Mouse (Mus musculus) intestine, postnatal 0 days (tissue): ENCODE measurements around the gene Sphk1. TPM values are rescaled to one million over a fixed set of nuclear protein-coding genes. Genes with fewer than 3 reads are reported as not detected.

Experiments used
- ATAC-seq: fragments of 200-750 bp; cut with Nextera tagmentation; 2 replicates; pipeline ENCODE4 v1.8.0; 2017; ENCODE audit warnings: mild to moderate bottlenecking, moderate TSS enrichment, moderate library complexity
- H3K27ac ChIP-seq: fragments of 300-500 bp; sonication (generic); 2 replicates; pipeline ENCODE4 v1.5.1; 2014; ENCODE audit warnings: mild to moderate bottlenecking, low read depth, low read length, moderate library complexity
- H3K27me3 ChIP-seq: fragments of 300-500 bp; sonication (generic); replicated peaks from 2 replicates; pipeline ENCODE4 v1.6.1; 2014; ENCODE audit warnings: low read length, mixed read lengths; ENCODE audit not compliant: control insufficient read depth, insufficient read depth
- H3K36me3 ChIP-seq: fragments of 300-500 bp; sonication (generic); 2 replicates; pipeline ENCODE4 v1.6.1; 2014; ENCODE audit warnings: mild to moderate bottlenecking, moderate library complexity; ENCODE audit not compliant: control insufficient read depth, insufficient read depth
- H3K4me1 ChIP-seq: fragments of 300-500 bp; sonication (generic); replicated peaks from 2 replicates; pipeline ENCODE4 v1.6.1; 2014; ENCODE audit warnings: antibody characterized with exemption, low read length, mixed read lengths; ENCODE audit not compliant: control insufficient read depth, insufficient read depth
- H3K4me2 ChIP-seq: fragments of 300-500 bp; sonication (generic); replicated peaks from 2 replicates; pipeline ENCODE4 v1.6.1; 2014; ENCODE audit warnings: low read depth, mild to moderate bottlenecking, moderate library complexity
- H3K4me3 ChIP-seq: fragments of 300-500 bp; sonication (generic); 2 replicates; pipeline ENCODE4 v1.5.1; 2014; ENCODE audit warnings: low read depth, low read length
- H3K9ac ChIP-seq: fragments of 300-500 bp; sonication (generic); 2 replicates; pipeline ENCODE4 v1.6.1; 2014; ENCODE audit warnings: mild to moderate bottlenecking, low read depth, low read length
- H3K9me3 ChIP-seq: fragments of 300-500 bp; sonication (generic); 2 replicates; pipeline ENCODE4 v1.6.1; 2016; ENCODE audit warnings: mixed run types; ENCODE audit not compliant: control insufficient read depth
- CTCF ChIP-seq: sonication (generic); IDR thresholded peaks from 2 replicates; pipeline ENCODE4 v1.5.1; 2016; ENCODE audit warnings: low read depth, mild to moderate bottlenecking, control low read depth, antibody characterized with exemption, moderate library complexity
- WGBS: fragments of 180-500 bp; shearing (Covaris S2); extraction: QIAGEN DNeasy Blood & Tissue Kit; methylation state at CpG from one replicate; pipeline ENCODE4 v1.1.7; 2014; 5-methylcytosine and 5-hydroxymethylcytosine counted together
- polyA plus RNA-seq: library from polyadenylated mRNA; unstranded; fragments of >200 nt; fragmentation: Nextera tagmentation; extraction: Ambion mirVana; gene quantifications from 2 replicates; pipeline ENCODE4 v1.2.1, GENCODE M21; 2015

The Sphk1 gene
- polyA plus RNA-seq, 1 experiment from 2014 or later, result 2.5 TPM

DNA sequence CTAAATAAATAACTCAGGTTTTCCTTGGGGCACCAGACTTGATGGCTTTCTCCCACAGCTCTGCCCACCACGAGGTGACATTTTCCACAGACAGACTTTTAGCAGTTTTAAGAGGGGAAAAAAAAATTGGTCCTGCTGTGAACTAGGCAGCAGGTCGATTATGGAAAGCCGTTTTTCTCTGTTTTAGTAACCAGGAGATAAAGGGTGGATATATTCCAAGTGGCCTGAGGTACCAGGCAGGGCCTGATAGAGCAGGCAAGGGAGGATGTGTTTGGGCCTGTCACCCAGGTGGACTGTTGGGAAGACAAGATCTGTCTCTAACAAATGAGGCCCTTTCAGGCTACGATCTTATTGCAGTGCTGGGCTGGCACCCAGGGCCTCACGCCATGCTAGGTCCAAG is 25.2 kb upstream of the Sphk1 start:
- no peak overlapping the region for H3K4me3 ChIP-seq
- no peaks in the 10 kb centered on the region for H3K36me3 ChIP-seq
- H3K27me3 ChIP-seq, result no peaks in the 10 kb centered on the region
- no peak overlapping the region for H3K9ac ChIP-seq
- 75% methylated on average over 5 of the region's 5 CpGs for WGBS
- H3K27ac ChIP-seq, result no peak overlapping the region
- no peaks in the 10 kb centered on the region for H3K4me1 ChIP-seq
- no peak overlapping the region for H3K4me2 ChIP-seq
- H3K9me3 ChIP-seq, result no peaks in the 10 kb centered on the region
- no peak for ATAC-seq
- TF ChIP-seq CTCF, result no peak

DNA sequence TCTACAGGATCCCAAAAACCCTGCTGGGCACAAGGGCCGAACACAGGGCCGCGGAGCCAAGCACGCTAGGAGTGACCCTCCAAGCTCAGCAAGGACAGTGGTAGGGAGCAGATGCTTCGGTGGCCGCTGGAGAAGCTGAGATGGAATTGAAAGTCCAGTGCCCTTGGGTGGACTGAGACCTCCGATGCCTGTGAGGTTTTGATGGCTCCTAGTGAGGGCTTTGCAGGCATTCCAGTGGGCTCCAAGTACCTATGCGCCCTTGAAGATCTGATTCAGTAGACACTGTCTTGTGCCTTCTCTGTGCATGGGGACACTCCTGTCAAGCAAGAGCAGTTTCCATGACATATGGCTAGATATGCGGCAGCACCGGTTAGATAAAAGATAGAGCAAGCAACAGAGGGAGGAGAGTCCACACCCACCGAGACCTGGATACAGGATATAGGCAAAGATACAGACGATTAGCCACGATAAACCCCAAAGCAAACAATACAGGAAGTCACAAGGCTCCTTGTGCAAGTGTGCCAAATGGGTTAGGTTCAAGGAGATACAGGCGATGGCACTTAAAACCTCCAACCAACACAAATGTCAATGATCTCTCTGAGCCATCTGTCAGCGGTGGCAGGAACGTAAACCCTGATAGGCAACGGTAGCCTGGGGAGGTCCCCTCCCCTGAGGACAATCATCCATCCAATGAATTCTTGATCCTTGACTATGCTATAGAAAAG is 24.4 kb upstream of the Sphk1 start:
- TF ChIP-seq CTCF, result no peak
- Histone ChIP-seq H3K36me3 (no peaks in the 10 kb centered on the region), H3K27ac (no peak overlapping the region), H3K9ac (no peak overlapping the region), H3K4me1 (no peaks in the 10 kb centered on the region), H3K9me3 (no peaks in the 10 kb centered on the region), H3K4me3 (no peak overlapping the region), H3K27me3 (no peaks in the 10 kb centered on the region), H3K4me2 (no peak overlapping the region)
- no peak for ATAC-seq
- WGBS, result 72% methylated on average over 17 of the region's 17 CpGs

- WGBS, result 50% methylated on average over 2 of the region's 2 CpGs
- H3K4me3 ChIP-seq, result no peak overlapping the region
- no peak overlapping the region for H3K9ac ChIP-seq
- no peak overlapping the region for H3K27ac ChIP-seq
- H3K4me2 ChIP-seq, result no peak overlapping the region
- H3K4me1 ChIP-seq, result no peaks in the 10 kb centered on the region
- ATAC-seq, result no peak
- H3K9me3 ChIP-seq, result no peaks in the 10 kb centered on the region
- no peaks in the 10 kb centered on the region for H3K36me3 ChIP-seq
- no peak for TF ChIP-seq CTCF
- H3K27me3 ChIP-seq, result no peaks in the 10 kb centered on the region
Observed at GRCm38 (mm10) chr11:116508689-116509088, 22.0 kb upstream of the Sphk1 start.

- Histone ChIP-seq H3K4me3 (no peak overlapping the region), H3K27ac (no peak overlapping the region), H3K4me1 (no peaks in the 10 kb centered on the region), H3K4me2 (no peak overlapping the region), H3K9ac (no peak overlapping the region), H3K27me3 (no peaks in the 10 kb centered on the region), H3K9me3 (no peaks in the 10 kb centered on the region), H3K36me3 (no peaks in the 10 kb centered on the region)
- 56% methylated on average over 7 of the region's 7 CpGs for WGBS
- TF ChIP-seq CTCF, result no peak
- ATAC-seq, result no peak
Observed at GRCm38 (mm10) chr11:116511301-116511868, 19.3 kb upstream of the Sphk1 start.

DNA sequence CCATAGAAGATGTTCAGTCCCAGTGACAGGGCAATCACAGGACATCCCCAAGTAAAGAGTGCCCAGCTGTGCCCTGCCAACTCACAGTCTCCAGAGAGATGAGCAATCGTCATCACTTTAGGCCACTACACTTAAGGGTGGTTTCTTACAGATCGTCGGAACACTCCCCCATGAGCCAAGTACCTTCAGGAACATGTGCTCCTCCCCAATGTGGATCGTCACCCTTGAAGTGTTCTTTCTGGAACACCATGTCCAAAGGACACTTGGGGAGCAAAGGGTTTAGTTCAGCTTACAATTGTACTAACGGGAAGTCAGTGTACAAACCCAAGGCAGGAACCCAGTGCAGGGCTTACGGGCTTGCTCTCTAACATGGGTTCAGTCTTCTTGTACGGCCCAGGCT is 18.6 kb upstream of the Sphk1 start:
- no peaks in the 10 kb centered on the region for H3K9me3 ChIP-seq
- H3K27me3 ChIP-seq, result no peaks in the 10 kb centered on the region
- TF ChIP-seq CTCF, result no peak
- no peaks in the 10 kb centered on the region for H3K36me3 ChIP-seq
- H3K4me3 ChIP-seq, result no peak overlapping the region
- ATAC-seq, result no peak
- no peak overlapping the region for H3K9ac ChIP-seq
- no peaks in the 10 kb centered on the region for H3K4me1 ChIP-seq
- no peak overlapping the region for H3K4me2 ChIP-seq
- 90% methylated on average over 7 of the region's 7 CpGs for WGBS
- H3K27ac ChIP-seq, result no peak overlapping the region

- no peak for TF ChIP-seq CTCF
- 86% methylated on average over 6 of the region's 6 CpGs for WGBS
Observed at GRCm38 (mm10) chr11:116512987-116513386, 17.7 kb upstream of the Sphk1 start.

More at GRCm38 (mm10) chr11:116512987-116513386, 17.7 kb upstream of the Sphk1 start:
- Histone ChIP-seq H3K4me1 (no peaks in the 10 kb centered on the region), H3K4me2 (no peak overlapping the region), H3K4me3 (no peak overlapping the region), H3K27ac (no peak overlapping the region), H3K9ac (no peak overlapping the region), H3K27me3 (no peaks in the 10 kb centered on the region), H3K9me3 (no peaks in the 10 kb centered on the region), H3K36me3 (no peaks in the 10 kb centered on the region)
- no peak for ATAC-seq
